Mouse (Mus musculus): Measurements from ENCODE around the gene Asb18. TPM values are rescaled to one million over a fixed set of nuclear protein-coding genes. Genes with fewer than 3 reads are reported as not detected.

Asb18 gene
- polyA plus RNA-seq, 1 experiment from 2014 or later, result 0.66 TPM

- peak overlapping the region; percentile 6; the same call in 1 of the 2 replicates for H3K4me2 ChIP-seq (replicated peaks)
Observed at GRCm38 (mm10) chr1:89939981-89940726, 74.3 kb downstream of the Asb18 start.

DNA sequence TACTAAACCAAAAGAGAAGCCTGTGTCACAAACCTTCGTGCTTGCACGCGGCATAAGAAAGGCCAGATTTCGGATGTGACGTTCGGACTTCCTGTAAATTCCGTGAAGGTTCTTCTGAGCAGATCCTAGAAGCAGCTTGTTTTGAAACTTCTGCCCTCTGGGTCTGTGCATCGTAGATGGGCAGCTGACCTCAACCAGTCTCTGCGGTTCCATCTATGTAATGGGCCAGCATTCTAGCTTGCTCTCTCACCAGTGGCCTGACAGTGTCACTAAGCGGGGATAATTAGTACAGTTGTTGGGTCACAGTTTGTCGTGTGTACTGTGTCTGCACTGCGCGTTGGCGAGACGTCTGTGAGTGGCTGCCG, 74.9 kb downstream of the Asb18 start:
- 35% methylated on average over 16 of the region's 16 CpGs for WGBS
- H3K4me2 ChIP-seq (replicated peaks), result no peak overlapping the region
- H3K4me3 ChIP-seq (replicated peaks; ENCODE audit: low read length), result no peak overlapping the region
- ATAC-seq (ENCODE audit: low FRiP score) (no peak), DNase-seq (ENCODE audit: low spot score) (no peak)
- no peaks in the 10 kb centered on the region for H3K9me3 ChIP-seq (ENCODE audit: control insufficient read depth, low read length)
- no peak overlapping the region for H3K9ac ChIP-seq
- H3K27me3 ChIP-seq (ENCODE audit: control insufficient read depth, insufficient read depth, low read length), result peaks cover 79% of the 10 kb centered on the region
- no peaks in the 10 kb centered on the region for H3K36me3 ChIP-seq (replicated peaks; ENCODE audit: control insufficient read depth, insufficient read depth)
- peaks cover 24% of the 10 kb centered on the region for H3K4me1 ChIP-seq (replicated peaks; ENCODE audit: control insufficient read depth, insufficient read depth, low read length)
- H3K27ac ChIP-seq, result no peak overlapping the region

More at GRCm38 (mm10) chr1:89939981-89940726, 74.3 kb downstream of the Asb18 start:
- H3K36me3 ChIP-seq (replicated peaks; ENCODE audit: control insufficient read depth, insufficient read depth), result no peaks in the 10 kb centered on the region
- peaks cover 73% of the 10 kb centered on the region for H3K27me3 ChIP-seq (ENCODE audit: control insufficient read depth, insufficient read depth, low read length)
- H3K9me3 ChIP-seq (ENCODE audit: control insufficient read depth, low read length), result no peaks in the 10 kb centered on the region
- no peak overlapping the region for H3K9ac ChIP-seq
- no peak overlapping the region for H3K27ac ChIP-seq
- ATAC-seq (ENCODE audit: low FRiP score), result no peak
- 6% methylated on average over 32 of the region's 34 CpGs for WGBS
- H3K4me3 ChIP-seq (replicated peaks; ENCODE audit: low read length), result no peak overlapping the region
- H3K4me1 ChIP-seq (replicated peaks; ENCODE audit: control insufficient read depth, insufficient read depth, low read length), result peaks cover 24% of the 10 kb centered on the region
- DNase-seq (ENCODE audit: low spot score), result no peak

DNA sequence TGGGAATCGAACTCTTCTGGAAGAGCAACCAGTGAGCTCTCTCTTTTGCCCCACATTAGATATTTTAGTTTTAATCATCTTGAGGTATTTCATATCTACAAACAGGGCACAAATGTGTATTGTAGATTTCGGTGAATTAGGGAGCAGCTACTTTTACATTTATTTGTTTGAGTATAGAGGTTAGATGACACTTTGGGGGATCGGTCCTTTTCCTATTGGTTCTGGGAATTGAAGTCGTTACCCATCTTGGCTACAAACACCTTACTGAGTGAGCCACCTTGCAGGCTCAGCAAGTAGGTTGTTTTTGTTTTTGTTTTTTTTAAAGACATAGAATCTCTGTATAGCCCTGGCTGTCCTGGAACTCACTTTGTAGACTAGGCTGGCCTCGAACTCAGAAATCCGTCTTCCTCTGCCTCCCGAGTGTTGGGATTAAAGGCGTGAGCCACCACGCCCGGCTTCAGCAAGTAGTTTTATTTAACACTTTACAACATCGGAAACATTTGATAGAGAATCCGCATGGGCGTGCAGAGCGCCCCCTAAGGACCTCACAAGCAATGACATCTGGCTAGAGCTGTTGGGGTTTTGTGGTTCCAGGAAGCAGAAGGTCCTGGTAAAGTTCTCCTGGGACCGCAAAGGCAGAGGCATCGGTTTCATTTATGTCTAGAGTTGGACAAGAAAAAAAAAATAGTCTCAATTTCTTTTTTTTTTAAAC, 75.4 kb downstream of the Asb18 start:
- Histone ChIP-seq H3K4me1 (replicated peaks; ENCODE audit: control insufficient read depth, insufficient read depth, low read length) (peaks cover 24% of the 10 kb centered on the region), H3K4me3 (replicated peaks; ENCODE audit: low read length) (no peak overlapping the region), H3K27me3 (ENCODE audit: control insufficient read depth, insufficient read depth, low read length) (peaks cover 81% of the 10 kb centered on the region), H3K27ac (no peak overlapping the region), H3K36me3 (replicated peaks; ENCODE audit: control insufficient read depth, insufficient read depth) (no peaks in the 10 kb centered on the region), H3K9me3 (ENCODE audit: control insufficient read depth, low read length) (no peaks in the 10 kb centered on the region), H3K4me2 (replicated peaks) (no peak overlapping the region), H3K9ac (no peak overlapping the region)
- DNase-seq (ENCODE audit: low spot score) (no peak), ATAC-seq (ENCODE audit: low FRiP score) (no peak)
- 34% methylated on average over 16 of the region's 16 CpGs for WGBS

DNA sequence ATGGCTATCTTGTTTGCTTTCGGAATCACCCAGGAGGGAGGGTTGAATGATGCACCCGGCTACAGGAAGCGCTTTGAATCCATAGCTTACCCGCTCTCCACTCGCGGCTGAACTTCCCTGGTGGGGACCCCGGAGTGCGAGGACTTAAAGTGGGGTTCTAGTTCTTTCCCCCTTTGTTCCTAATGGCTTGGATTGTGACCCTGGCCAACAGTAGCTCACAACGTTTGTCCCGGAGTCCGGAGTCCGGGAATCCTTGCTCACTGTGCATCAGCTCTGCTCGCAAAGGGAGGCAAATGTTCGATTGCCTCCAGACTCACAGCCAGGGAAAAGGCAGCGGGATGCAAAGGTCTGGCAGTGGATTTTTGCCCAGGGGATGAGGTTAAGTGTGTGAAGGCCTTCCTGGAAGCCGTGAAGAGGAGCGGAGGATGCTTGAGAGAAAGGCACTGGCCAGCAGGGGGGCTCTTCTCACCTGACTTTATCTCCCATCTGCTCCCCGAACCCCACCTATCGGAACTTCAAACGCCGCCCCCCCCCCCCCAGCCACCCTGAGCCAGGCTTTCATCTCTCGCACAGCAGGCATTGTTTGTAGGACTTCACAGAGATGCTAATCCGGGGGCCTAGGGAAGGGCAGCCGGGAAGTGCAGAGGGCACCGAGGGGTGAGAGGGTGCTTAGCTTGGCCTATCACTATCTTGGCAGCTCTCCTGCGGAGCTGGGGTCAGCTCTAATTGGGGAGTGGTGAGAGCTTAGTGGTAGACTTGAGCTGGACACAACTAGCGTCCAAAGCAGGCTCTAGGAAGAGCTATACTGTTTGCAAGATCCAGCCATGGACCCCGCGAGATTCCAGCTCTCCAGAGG, 78.7 kb downstream of the Asb18 start:
- H3K9me3 ChIP-seq (ENCODE audit: control insufficient read depth, low read length), result no peaks in the 10 kb centered on the region
- under 1% methylated on average over 28 of the region's 29 CpGs for WGBS
- no peak overlapping the region for H3K27ac ChIP-seq
- H3K4me3 ChIP-seq (replicated peaks; ENCODE audit: low read length), result no peak overlapping the region
- DNase-seq (ENCODE audit: low spot score) (no peak), ATAC-seq (ENCODE audit: low FRiP score) (no peak)
- peaks cover 9% of the 10 kb centered on the region for H3K4me1 ChIP-seq (replicated peaks; ENCODE audit: control insufficient read depth, insufficient read depth, low read length)
- peaks cover 84% of the 10 kb centered on the region for H3K27me3 ChIP-seq (ENCODE audit: control insufficient read depth, insufficient read depth, low read length)
- peak overlapping the region; percentile 23 for H3K4me2 ChIP-seq (replicated peaks)
- no peak overlapping the region for H3K9ac ChIP-seq
- H3K36me3 ChIP-seq (replicated peaks; ENCODE audit: control insufficient read depth, insufficient read depth), result no peaks in the 10 kb centered on the region

DNA sequence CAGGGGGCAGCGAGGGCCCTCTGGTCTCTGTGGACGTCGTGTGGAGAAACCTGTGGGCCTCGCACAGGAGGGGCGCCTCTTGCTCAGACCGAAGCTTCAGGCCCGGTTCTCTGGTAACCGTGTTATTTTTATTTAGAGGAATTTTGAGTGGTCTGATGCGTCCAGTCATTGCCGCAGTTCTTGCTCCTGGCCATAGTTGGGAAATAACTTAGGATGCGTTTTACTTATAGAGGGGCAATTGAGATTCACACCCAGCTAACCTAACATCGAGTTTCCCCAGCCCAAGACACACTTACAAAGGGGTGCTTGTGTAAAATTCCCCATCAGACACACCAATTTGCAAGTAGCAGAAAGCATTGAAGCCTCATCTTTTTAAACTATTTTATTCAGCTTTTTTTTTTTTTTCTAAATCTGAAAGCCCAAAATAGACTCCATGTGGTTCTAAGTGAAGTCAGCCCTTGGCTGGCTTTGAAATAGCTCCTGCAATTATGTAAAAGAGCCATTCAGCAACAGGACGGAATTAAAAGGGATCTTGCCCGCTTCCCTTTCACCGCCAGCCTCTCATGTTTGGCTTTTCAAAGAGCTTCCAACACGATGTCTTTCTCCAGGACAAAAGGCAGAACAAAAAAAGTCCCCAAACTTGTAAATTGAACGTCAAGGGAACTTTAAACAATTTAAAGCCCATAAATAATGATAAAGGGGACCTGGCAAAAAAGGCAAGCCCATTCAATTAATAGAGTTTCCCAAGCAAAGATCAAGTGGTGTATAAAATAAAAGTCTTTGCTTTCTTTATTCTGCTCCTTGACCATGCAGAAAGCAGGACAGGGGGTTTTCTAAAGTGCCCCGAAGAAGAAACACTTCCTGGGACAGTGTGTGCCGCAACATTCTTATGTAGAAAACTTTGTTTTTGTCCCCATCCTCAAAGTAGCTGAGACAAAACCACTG, 79.9 kb downstream of the Asb18 start:
- ATAC-seq (ENCODE audit: low FRiP score) (no peak; the same call in 1 of the 2 replicates), DNase-seq (ENCODE audit: low spot score) (no peak)
- WGBS, result 3% methylated on average over 19 of the region's 19 CpGs
- H3K27me3 ChIP-seq (ENCODE audit: control insufficient read depth, insufficient read depth, low read length), result peaks cover 81% of the 10 kb centered on the region
- no peaks in the 10 kb centered on the region for H3K9me3 ChIP-seq (ENCODE audit: control insufficient read depth, low read length)
- peak overlapping the region; percentile 61 for H3K4me2 ChIP-seq (replicated peaks)
- H3K4me1 ChIP-seq (replicated peaks; ENCODE audit: control insufficient read depth, insufficient read depth, low read length), result peaks cover 15% of the 10 kb centered on the region
- H3K36me3 ChIP-seq (replicated peaks; ENCODE audit: control insufficient read depth, insufficient read depth), result no peaks in the 10 kb centered on the region
- 0 out of 2 replicates have a peak overlapping the region, but pooled peaks have one; percentile 12 for H3K4me3 ChIP-seq (replicated peaks; ENCODE audit: low read length)
- 0 out of 2 replicates have a peak overlapping the region, but pooled peaks have one; percentile 3 for H3K27ac ChIP-seq
- no peak overlapping the region for H3K9ac ChIP-seq

DNA sequence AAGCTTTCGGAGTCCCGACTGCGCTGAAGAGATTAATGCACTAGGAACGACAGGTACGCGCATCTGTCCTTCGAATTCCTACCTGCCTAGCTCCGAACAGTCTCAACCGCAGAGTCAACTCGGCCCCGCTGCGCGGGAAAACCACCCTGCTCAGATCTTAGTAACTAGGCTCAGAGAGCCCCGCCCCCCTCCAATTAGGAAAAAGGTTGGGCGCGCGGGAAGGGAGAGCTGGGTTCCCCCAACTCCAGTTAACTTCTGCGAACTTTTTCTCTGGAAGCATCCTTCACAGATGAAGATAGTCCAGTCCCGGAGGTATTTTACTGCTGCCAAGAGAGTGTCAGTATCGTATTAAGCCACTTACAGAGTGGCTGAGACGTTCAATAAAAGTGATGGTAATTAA, 80.7 kb downstream of the Asb18 start:
- peaks cover 73% of the 10 kb centered on the region for H3K27me3 ChIP-seq (ENCODE audit: control insufficient read depth, insufficient read depth, low read length)
- H3K27ac ChIP-seq, result 0 out of 2 replicates have a peak overlapping the region, but pooled peaks have one; percentile 35
- H3K4me3 ChIP-seq (replicated peaks; ENCODE audit: low read length), result peak overlapping the region; percentile 12; the same call in 1 of the 2 replicates
- H3K4me1 ChIP-seq (replicated peaks; ENCODE audit: control insufficient read depth, insufficient read depth, low read length), result peaks cover 15% of the 10 kb centered on the region
- DNase-seq (ENCODE audit: low spot score), result no peak
- H3K9me3 ChIP-seq (ENCODE audit: control insufficient read depth, low read length), result no peaks in the 10 kb centered on the region
- ATAC-seq (ENCODE audit: low FRiP score), result no peak
- H3K9ac ChIP-seq, result no peak overlapping the region
- H3K4me2 ChIP-seq (replicated peaks), result peak overlapping the region; percentile 61
- WGBS, result under 1% methylated on average over 21 of the region's 21 CpGs
- no peaks in the 10 kb centered on the region for H3K36me3 ChIP-seq (replicated peaks; ENCODE audit: control insufficient read depth, insufficient read depth)

GRCm38 (mm10) chr1:89933028-89933427, 81.4 kb downstream of the Asb18 start:
- H3K27me3 ChIP-seq (ENCODE audit: control insufficient read depth, insufficient read depth, low read length), result peaks cover 73% of the 10 kb centered on the region
- peak overlapping the region; percentile 45; the same call in 1 of the 2 replicates for H3K4me3 ChIP-seq (replicated peaks; ENCODE audit: low read length)
- H3K27ac ChIP-seq, result no peak overlapping the region; the same call in 1 of the 2 replicates
- H3K9me3 ChIP-seq (ENCODE audit: control insufficient read depth, low read length), result no peaks in the 10 kb centered on the region
- DNase-seq (ENCODE audit: low spot score) (no peak), ATAC-seq (ENCODE audit: low FRiP score) (no peak)
- no peaks in the 10 kb centered on the region for H3K36me3 ChIP-seq (replicated peaks; ENCODE audit: control insufficient read depth, insufficient read depth)
- WGBS, result 5% methylated on average over 6 of the region's 6 CpGs
- H3K9ac ChIP-seq, result no peak overlapping the region
- peak overlapping the region; percentile 61 for H3K4me2 ChIP-seq (replicated peaks)
- H3K4me1 ChIP-seq (replicated peaks; ENCODE audit: control insufficient read depth, insufficient read depth, low read length), result peaks cover 15% of the 10 kb centered on the region

GRCm38 (mm10) chr1:89932616-89933015, 81.8 kb downstream of the Asb18 start:
- no peak for ATAC-seq (ENCODE audit: low FRiP score)
- Histone ChIP-seq H3K9ac (0 out of 2 replicates have a peak overlapping the region, but pooled peaks have one; percentile 1), H3K9me3 (ENCODE audit: control insufficient read depth, low read length) (no peaks in the 10 kb centered on the region), H3K27ac (peak overlapping the region; percentile 73; the same call in 1 of the 2 replicates), H3K4me3 (replicated peaks; ENCODE audit: low read length) (peak overlapping the region; percentile 45), H3K4me2 (replicated peaks) (peak overlapping the region; percentile 61), H3K4me1 (replicated peaks; ENCODE audit: control insufficient read depth, insufficient read depth, low read length) (peaks cover 15% of the 10 kb centered on the region), H3K27me3 (ENCODE audit: control insufficient read depth, insufficient read depth, low read length) (peaks cover 73% of the 10 kb centered on the region), H3K36me3 (replicated peaks; ENCODE audit: control insufficient read depth, insufficient read depth) (no peaks in the 10 kb centered on the region)
- no peak for DNase-seq (ENCODE audit: low spot score)
- 2% methylated on average over 16 of the region's 16 CpGs for WGBS

Measured in hindbrain, embryonic 14.5 days (tissue).